Mouse (Mus musculus): Measurements from ENCODE around the gene Gpr132.

DNA sequence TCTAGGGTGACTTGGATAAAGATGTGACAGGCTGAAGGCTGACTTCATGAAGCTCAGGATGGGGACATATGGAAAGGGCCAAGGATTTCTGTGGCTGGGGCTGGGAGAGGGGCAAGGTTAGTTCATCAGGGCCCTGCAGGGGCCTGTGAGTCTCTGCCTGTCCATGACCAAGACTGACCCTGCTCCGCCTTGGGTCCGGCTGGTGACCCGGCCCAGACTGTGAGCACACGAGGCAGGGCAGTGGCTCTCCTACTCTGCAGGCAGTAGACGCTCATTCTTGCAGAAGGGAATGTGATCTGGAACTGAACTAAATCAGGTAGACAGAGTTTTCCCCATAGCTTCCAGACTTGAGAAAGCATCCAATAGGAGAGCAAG lies 59.8 kb downstream of the Gpr132 start:
- no peak for TF ChIP-seq CTCF (IDR thresholded peaks at IDR 0.05; ENCODE audit: control insufficient read depth, insufficient read depth, low read length)
- TF ChIP-seq POLR2A (IDR thresholded peaks at IDR 0.05; ENCODE audit: borderline replicate concordance, control insufficient read depth, low read depth, low read length) = no peak

Measured in bone marrow, adult 2 months (tissue).